Comparison of ENCODE assay signal across 12 mouse cellular contexts in the genomic region with DNA sequence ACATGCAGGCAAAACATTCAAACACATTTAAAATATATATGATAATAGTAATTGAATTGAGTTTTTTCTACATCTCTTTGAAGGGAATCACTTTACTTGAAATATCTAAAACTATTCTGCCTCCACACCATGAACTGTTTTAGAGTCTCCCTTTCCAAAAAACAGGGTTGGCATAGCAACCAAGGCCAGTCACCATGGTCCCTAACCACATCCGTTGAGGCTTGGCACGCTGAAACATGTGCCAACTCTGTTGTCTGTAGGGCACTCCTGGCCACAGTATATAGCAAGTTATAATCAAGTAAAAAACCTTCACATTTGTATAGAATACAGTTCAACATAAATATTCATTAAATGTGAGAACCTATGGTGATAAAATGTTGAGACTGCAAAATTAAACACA. TPM values are rescaled to one million over a fixed set of nuclear protein-coding genes. Genes with fewer than 3 reads are reported as not detected.
DNase-seq lines count a peak whose midpoint lies in the region; ATAC-seq and TF ChIP-seq lines count a peak whose summit lies in the region.
"Had no signal": no experiment of that assay in that cellular context is flagged by ENCODE, and none has a peak within 500 bp of the region (broad histone marks: within the 10 kb centered on the region; RNA-seq: fewer than 3 reads in every experiment).

No protein-coding gene starts in this region.

- H3K9ac ChIP-seq in forebrain, postnatal 0 days, result no peak overlapping the region
- H3K9ac ChIP-seq: liver, embryonic 14.5 days; midbrain, embryonic 12.5 days had no signal

- no peak overlapping the region for H3K4me3 ChIP-seq in forebrain, postnatal 0 days (ENCODE audit: low read depth, low read length)
- H3K4me3 ChIP-seq: midbrain, embryonic 12.5 days had no signal

- H3K27me3 ChIP-seq in forebrain, postnatal 0 days (ENCODE audit: insufficient read depth, low read length), result no peaks in the 10 kb centered on the region
- H3K27me3 ChIP-seq: midbrain, embryonic 12.5 days had no signal

- peak; percentile 68 to 81 for DNase-seq in adrenal gland, adult (ENCODE audit: inconsistent age in 2 of 2, low spot score in 1 of 2)
- no peak for DNase-seq in adrenal gland, adult 18-20 months (ENCODE audit: low spot score in 2 of 2)
- peak; percentile 61 for DNase-seq in 3134 (ENCODE audit: extremely low read depth, insufficient read length, low spot score)
- DNase-seq in adrenal gland, postnatal 36 days, result peak; percentile 69 to 76
- peak; percentile 11 for DNase-seq in spleen, adult 12 weeks (ENCODE audit: low spot score)
- DNase-seq in cerebellum, postnatal 14 days, result no peak
- DNase-seq in forebrain, postnatal 0 days, result no peak
- DNase-seq: kidney, postnatal 10 days had no signal

- WGBS in forebrain, postnatal 0 days, result 30% methylated on average over 2 of the region's 2 CpGs

- H3K4me1 ChIP-seq in forebrain, postnatal 0 days (ENCODE audit: insufficient read depth), result no peaks in the 10 kb centered on the region

- H3K9me3 ChIP-seq in forebrain, postnatal 0 days (ENCODE audit: low read length), result no peaks in the 10 kb centered on the region
- H3K9me3 ChIP-seq: midbrain, embryonic 12.5 days had no signal

- no peaks in the 10 kb centered on the region for H3K36me3 ChIP-seq in forebrain, postnatal 0 days (ENCODE audit: insufficient read depth)
- H3K36me3 ChIP-seq: midbrain, embryonic 12.5 days had no signal

- no peak for ATAC-seq in forebrain, postnatal 0 days
- ATAC-seq in erythroblast, adult 5-6 weeks (replicated peaks; ENCODE audit: low FRiP score, poor library complexity, severe bottlenecking), result no peak

- H3K27ac ChIP-seq in forebrain, postnatal 0 days (ENCODE audit: low read depth, low read length), result no peak overlapping the region
- H3K27ac ChIP-seq: liver, embryonic 14.5 days; midbrain, embryonic 12.5 days; stomach, postnatal 0 days had no signal

- H3K4me2 ChIP-seq in forebrain, postnatal 0 days (ENCODE audit: low read depth), result no peak overlapping the region
- H3K4me2 ChIP-seq: midbrain, embryonic 12.5 days had no signal

- TF ChIP-seq CTCF in forebrain, postnatal 0 days (IDR thresholded peaks at IDR 0.05; ENCODE audit: low read depth), result no peak

RNA-seq across cellular contexts. Expression of a gene that starts 12.3 kb away (rescaled TPM):
- total RNA-seq in adrenal gland, adult 18-20 months (2021), result 10 to 100 TPM; 18.3 to 22.5 TPM
- total RNA-seq in adrenal gland, postnatal 36 days (2021), result 10 to 100 TPM; 28.8 to 35.8 TPM
- 7.5 and 9.1 TPM in 2 replicates for total RNA-seq in forebrain, postnatal 0 days (2014; rRNA removed)
- 4.6 and 8.3 TPM in 2 replicates for polyA plus RNA-seq in forebrain, postnatal 0 days (2015; fragmentation: Nextera tagmentation; extraction: Ambion mirVana)
- 0.96 TPM in 1 of 2 replicates, not detected in the other for total RNA-seq in erythroblast, adult 5-6 weeks (2015; ENCODE audit: low replicate concordance)
- 0.14 and 0.34 TPM in 2 replicates for total RNA-seq in erythroblast, adult 5-6 weeks (2017; ENCODE audit: low replicate concordance)

Comparison
In these comparisons a context has a peak if more than half of its experiments do, and no peak if none do; other contexts are left out.
1. DNase-seq: peak in adrenal gland, adult (2 of 2), 3134 (single experiment), adrenal gland, postnatal 36 days (2 of 2) and spleen, adult 12 weeks (single experiment); none in adrenal gland, adult 18-20 months (0 of 2), cerebellum, postnatal 14 days (0 of 2) and forebrain, postnatal 0 days (single experiment).